Mouse (Mus musculus) monocyte, adult 5-6 weeks (primary cell): Measurements from ENCODE around the gene Cldn19. TPM values are rescaled to one million over a fixed set of nuclear protein-coding genes. Genes with fewer than 3 reads are reported as not detected.
A peak's percentile ranks its signal among the peaks of the same experiment; 100 is the strongest.

ENCODE experiments used
- ATAC-seq: fragments of 153-309, 156-312 bp; replicated peaks from 2 replicates; pipeline ENCODE4 v1.8.0; 2017; ENCODE audit warnings: mild to moderate bottlenecking; ENCODE audit not compliant: low TSS enrichment, insufficient number of reproducible peaks, severe bottlenecking, poor library complexity, low FRiP score
- total RNA-seq: library from RNA; stranded (forward); fragments of 200-1000, 200-491, 200-594 nt; gene quantifications from 3 replicates; pipeline ENCODE4 v1.2.3, GENCODE M21; 2017

Cldn19 gene
- total RNA-seq, 1 experiment from 2014 or later, result not detected

GRCm38 (mm10) chr4:119292771-119293573, 37.8 kb downstream of the Cldn19 start:
- peak; percentile 38; the same call in 1 of the 2 replicates for ATAC-seq

GRCm38 (mm10) chr4:119293574-119294258, 38.5 kb downstream of the Cldn19 start:
- ATAC-seq, result no peak

- ATAC-seq, result peak; percentile 99
These were observed 39.4 kb downstream of the Cldn19 start, which contains the start of gene Ybx1 for GRCm38 (mm10) chr4:119294415-119295133. Gene Ybx1, minus strand, starts transcription at chr4:119294604.

- ATAC-seq, result no peak
These were observed 39.9 kb downstream of the Cldn19 start for GRCm38 (mm10) chr4:119295134-119295453.

- ATAC-seq, result no peak
These were observed 42.1 kb downstream of the Cldn19 start for GRCm38 (mm10) chr4:119297361-119297760.

GRCm38 (mm10) chr4:119300761-119301160, 45.5 kb downstream of the Cldn19 start:
- no peak for ATAC-seq

- ATAC-seq, result no peak
These were observed 46.6 kb downstream of the Cldn19 start for GRCm38 (mm10) chr4:119301777-119302176.

- ATAC-seq, result no peak
These were observed 48.1 kb downstream of the Cldn19 start for GRCm38 (mm10) chr4:119303291-119303690.

GRCm38 (mm10) chr4:119305418-119305817, 50.2 kb downstream of the Cldn19 start:
- no peak for ATAC-seq

Other genes starting within 250 kb of the Cldn19 start
- gene Slc2a1, start 146.7 kb upstream of the Cldn19 start, total RNA-seq, result 25.2 to 35.8 TPM (median 30.1 TPM) in 3 replicates
- gene Zfp691, start 81.2 kb upstream of the Cldn19 start, total RNA-seq, result 6.1 to 7.5 TPM (median 6.9 TPM) in 3 replicates
- gene Ermap, start 65.4 kb upstream of the Cldn19 start, total RNA-seq, result 0.29 to 0.58 TPM in 2 of 3 replicates, not detected in the other
- 4.9 to 35.0 TPM (median 16.9 TPM) in 3 replicates for gene Svbp, start 60.1 kb upstream of the Cldn19 start, total RNA-seq
- gene Tmem269, start 37.2 kb upstream of the Cldn19 start, total RNA-seq, result not detected in 3 replicates
- gene AU022252, start 22.7 kb upstream of the Cldn19 start, total RNA-seq, result 3.5 to 10.4 TPM (median 4.1 TPM) in 3 replicates
- gene P3h1, start 22.5 kb upstream of the Cldn19 start, total RNA-seq, result 0.48 to 1.8 TPM (median 0.53 TPM) in 3 replicates
- 567 to 614 TPM (median 607 TPM) in 3 replicates for gene Ybx1, start 39.2 kb downstream of the Cldn19 start, total RNA-seq
- gene Ppih, start 65.1 kb downstream of the Cldn19 start, total RNA-seq, result 35.8 to 75.4 TPM (median 39.9 TPM) in 3 replicates
- gene Ccdc30, start 160.1 kb downstream of the Cldn19 start, total RNA-seq, result 0.32 to 4.8 TPM in 2 of 3 replicates, not detected in the other
- 6.3 to 20.1 TPM (median 8.1 TPM) in 3 replicates for gene Ppcs, start 167.0 kb downstream of the Cldn19 start, total RNA-seq
- not detected in 3 replicates for gene Zmynd12, start 167.4 kb downstream of the Cldn19 start, total RNA-seq
- gene Rimkla, start 237.2 kb downstream of the Cldn19 start, total RNA-seq, result 0.10 TPM in 1 of 3 replicates, not detected in the others